Mouse (Mus musculus): ENCODE measurements around the gene Tedc1. TPM values are rescaled to one million over a fixed set of nuclear protein-coding genes. Genes with fewer than 3 reads are reported as not detected.

Gene Tedc1
- polyA plus RNA-seq, 1 experiment from 2014 or later = 37.4 TPM

DNA sequence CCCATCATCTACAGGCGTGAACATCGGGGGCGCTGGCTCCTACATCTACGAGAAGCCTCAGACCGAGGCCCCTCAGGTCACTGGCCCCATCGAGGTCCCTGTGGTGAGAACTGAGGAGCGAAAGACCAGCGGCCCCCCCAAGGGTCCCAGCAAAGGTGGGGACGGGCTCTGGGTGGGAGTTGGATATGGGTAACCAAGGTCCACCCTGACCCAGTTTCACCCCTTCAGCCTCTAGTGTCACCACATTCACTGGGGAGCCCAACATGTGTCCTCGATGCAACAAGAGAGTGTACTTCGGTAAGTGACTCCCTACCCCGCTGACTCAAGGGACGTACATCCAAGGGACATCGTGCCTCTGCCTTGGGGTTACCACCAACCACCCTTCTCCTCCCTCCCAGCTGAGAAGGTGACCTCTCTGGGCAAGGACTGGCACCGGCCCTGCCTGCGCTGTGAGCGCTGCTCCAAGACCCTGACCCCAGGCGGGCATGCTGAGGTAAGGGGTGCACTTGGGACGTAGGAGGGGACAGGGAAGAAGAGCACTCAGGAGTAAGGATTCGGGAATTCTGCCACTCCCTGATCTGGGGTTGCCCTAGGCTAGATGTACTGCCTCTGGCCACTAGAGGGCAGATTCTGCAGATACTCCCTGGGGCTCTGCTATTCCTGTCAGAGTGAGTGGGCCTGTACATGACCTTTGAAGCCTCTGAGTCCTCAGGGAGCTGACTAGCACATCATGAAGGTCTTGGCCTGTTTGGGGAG is 12.0 kb upstream of the Tedc1 start:
- WGBS = 77% methylated on average over 20 of the region's 20 CpGs
- Histone ChIP-seq H3K9me3 (ENCODE audit: control insufficient read depth, low read length) (no peaks in the 10 kb centered on the region), H3K4me1 (ENCODE audit: control insufficient read depth, insufficient read depth, low read length) (peaks cover 26% of the 10 kb centered on the region), H3K4me3 (ENCODE audit: low read length) (no peak overlapping the region), H3K9ac (ENCODE audit: low read depth, low read length) (no peak overlapping the region), H3K4me2 (replicated peaks; ENCODE audit: low read depth, low read length) (no peak overlapping the region), H3K27me3 (ENCODE audit: control insufficient read depth, insufficient read depth, low read length) (0 out of 2 replicates have a peak, but pooled peaks cover 7% of the 10 kb centered on the region), H3K36me3 (ENCODE audit: control insufficient read depth, insufficient read depth, low read length) (no peaks in the 10 kb centered on the region; the same call in 1 of the 2 replicates), H3K27ac (ENCODE audit: low read depth, low read length) (no peak overlapping the region)
- no peak for ATAC-seq (ENCODE audit: low FRiP score, low TSS enrichment)

- H3K4me1 ChIP-seq (ENCODE audit: control insufficient read depth, insufficient read depth, low read length) = peaks cover 21% of the 10 kb centered on the region
- 90% methylated on average over 16 of the region's 16 CpGs for WGBS
- ATAC-seq (ENCODE audit: low FRiP score, low TSS enrichment) = no peak
Measured at GRCm38 (mm10) chr12:113144886-113145285, 11.3 kb upstream of the Tedc1 start.

DNA sequence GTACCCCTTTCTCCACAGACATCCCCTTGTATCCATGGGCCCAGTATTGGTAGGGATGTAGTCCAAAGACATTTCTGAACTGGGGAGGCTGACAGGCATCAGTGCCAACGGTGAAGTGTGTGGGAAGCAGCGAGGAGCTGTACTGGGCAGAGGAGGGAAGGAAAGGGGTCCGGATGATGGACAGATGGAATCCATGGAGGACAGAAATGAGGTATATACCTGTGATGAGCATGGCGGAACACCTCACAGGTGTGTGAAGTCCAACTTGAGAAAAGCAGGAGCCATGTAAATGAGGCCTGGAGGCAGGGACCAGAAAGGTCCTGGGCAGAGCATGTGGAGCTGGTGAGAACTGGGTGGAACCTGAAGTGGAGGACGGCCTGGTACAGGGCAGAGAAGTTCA is 10.6 kb upstream of the Tedc1 start:
- Histone ChIP-seq H3K27ac (ENCODE audit: low read depth, low read length) (no peak overlapping the region), H3K9ac (ENCODE audit: low read depth, low read length) (no peak overlapping the region), H3K4me3 (ENCODE audit: low read length) (no peak overlapping the region), H3K36me3 (ENCODE audit: control insufficient read depth, insufficient read depth, low read length) (no peaks in the 10 kb centered on the region; the same call in 1 of the 2 replicates), H3K4me2 (replicated peaks; ENCODE audit: low read depth, low read length) (no peak overlapping the region), H3K4me1 (ENCODE audit: control insufficient read depth, insufficient read depth, low read length) (peaks cover 20% of the 10 kb centered on the region), H3K9me3 (ENCODE audit: control insufficient read depth, low read length) (no peaks in the 10 kb centered on the region), H3K27me3 (ENCODE audit: control insufficient read depth, insufficient read depth, low read length) (0 out of 2 replicates have a peak, but pooled peaks cover 5% of the 10 kb centered on the region)
- WGBS = 87% methylated on average over 5 of the region's 5 CpGs
- no peak for ATAC-seq (ENCODE audit: low FRiP score, low TSS enrichment)

More at GRCm38 (mm10) chr12:113144886-113145285, 11.3 kb upstream of the Tedc1 start:
- Histone ChIP-seq H3K4me3 (ENCODE audit: low read length) (no peak overlapping the region), H3K4me2 (replicated peaks; ENCODE audit: low read depth, low read length) (no peak overlapping the region), H3K9ac (ENCODE audit: low read depth, low read length) (no peak overlapping the region), H3K27ac (ENCODE audit: low read depth, low read length) (no peak overlapping the region), H3K9me3 (ENCODE audit: control insufficient read depth, low read length) (no peaks in the 10 kb centered on the region), H3K27me3 (ENCODE audit: control insufficient read depth, insufficient read depth, low read length) (0 out of 2 replicates have a peak, but pooled peaks cover 7% of the 10 kb centered on the region), H3K36me3 (ENCODE audit: control insufficient read depth, insufficient read depth, low read length) (no peaks in the 10 kb centered on the region; the same call in 1 of the 2 replicates)

- H3K27me3 ChIP-seq (ENCODE audit: control insufficient read depth, insufficient read depth, low read length) = no peaks in the 10 kb centered on the region
Measured at GRCm38 (mm10) chr12:113146112-113147057, 9.8 kb upstream of the Tedc1 start, which contains the start of gene Crip1. Gene Crip1, plus strand, starts transcription at chr12:113146316.

DNA sequence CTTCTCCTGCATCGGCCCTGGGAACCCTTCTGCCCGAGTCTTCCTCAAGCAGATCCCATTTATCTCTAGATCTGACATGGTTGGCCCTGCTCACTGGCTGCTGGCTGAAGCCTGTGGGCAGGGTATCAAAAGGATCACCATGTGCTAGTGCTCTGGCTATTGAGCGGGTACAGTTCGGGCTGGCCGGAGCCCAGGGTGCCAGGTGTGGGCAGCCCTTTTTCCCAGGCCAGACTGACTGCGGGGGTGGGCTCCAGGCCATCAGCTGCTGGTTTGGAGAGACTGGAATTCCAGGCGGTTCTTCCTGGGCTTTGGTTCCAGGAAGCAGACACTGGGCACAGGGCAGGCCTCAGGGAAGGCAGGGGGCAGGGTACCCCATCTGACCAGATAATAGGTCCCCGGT is 8.7 kb upstream of the Tedc1 start:
- H3K27ac ChIP-seq (ENCODE audit: low read depth, low read length) = no peak overlapping the region
- 81% methylated on average over 8 of the region's 8 CpGs for WGBS
- no peaks in the 10 kb centered on the region for H3K9me3 ChIP-seq (ENCODE audit: control insufficient read depth, low read length)
- H3K27me3 ChIP-seq (ENCODE audit: control insufficient read depth, insufficient read depth, low read length) = no peaks in the 10 kb centered on the region
- ATAC-seq (ENCODE audit: low FRiP score, low TSS enrichment) = no peak
- H3K4me2 ChIP-seq (replicated peaks; ENCODE audit: low read depth, low read length) = no peak overlapping the region
- no peak overlapping the region for H3K9ac ChIP-seq (ENCODE audit: low read depth, low read length)
- H3K4me1 ChIP-seq (ENCODE audit: control insufficient read depth, insufficient read depth, low read length) = peaks cover 13% of the 10 kb centered on the region
- H3K4me3 ChIP-seq (ENCODE audit: low read length) = no peak overlapping the region
- H3K36me3 ChIP-seq (ENCODE audit: control insufficient read depth, insufficient read depth, low read length) = no peaks in the 10 kb centered on the region; the same call in 1 of the 2 replicates

More at GRCm38 (mm10) chr12:113146112-113147057, 9.8 kb upstream of the Tedc1 start, which contains the start of gene Crip1:
- no peak within 1 kb of the TSS; the same call in 1 of the 2 replicates for H3K9ac ChIP-seq (ENCODE audit: low read depth, low read length)
- no peaks in the 10 kb centered on the region; the same call in 1 of the 2 replicates for H3K36me3 ChIP-seq (ENCODE audit: control insufficient read depth, insufficient read depth, low read length)
- H3K9me3 ChIP-seq (ENCODE audit: control insufficient read depth, low read length) = no peaks in the 10 kb centered on the region
- peak within 1 kb of the TSS; percentile 41 for H3K4me2 ChIP-seq (replicated peaks; ENCODE audit: low read depth, low read length)
- no peak within 1 kb of the TSS for H3K27ac ChIP-seq (ENCODE audit: low read depth, low read length)
- peaks cover 12% of the 10 kb centered on the region for H3K4me1 ChIP-seq (ENCODE audit: control insufficient read depth, insufficient read depth, low read length)
- peak within 1 kb of the TSS; percentile 16 for H3K4me3 ChIP-seq (ENCODE audit: low read length)
- ATAC-seq (ENCODE audit: low FRiP score, low TSS enrichment) = peak; percentile 25
- 8% methylated on average over 45 of the region's 45 CpGs for WGBS

DNA sequence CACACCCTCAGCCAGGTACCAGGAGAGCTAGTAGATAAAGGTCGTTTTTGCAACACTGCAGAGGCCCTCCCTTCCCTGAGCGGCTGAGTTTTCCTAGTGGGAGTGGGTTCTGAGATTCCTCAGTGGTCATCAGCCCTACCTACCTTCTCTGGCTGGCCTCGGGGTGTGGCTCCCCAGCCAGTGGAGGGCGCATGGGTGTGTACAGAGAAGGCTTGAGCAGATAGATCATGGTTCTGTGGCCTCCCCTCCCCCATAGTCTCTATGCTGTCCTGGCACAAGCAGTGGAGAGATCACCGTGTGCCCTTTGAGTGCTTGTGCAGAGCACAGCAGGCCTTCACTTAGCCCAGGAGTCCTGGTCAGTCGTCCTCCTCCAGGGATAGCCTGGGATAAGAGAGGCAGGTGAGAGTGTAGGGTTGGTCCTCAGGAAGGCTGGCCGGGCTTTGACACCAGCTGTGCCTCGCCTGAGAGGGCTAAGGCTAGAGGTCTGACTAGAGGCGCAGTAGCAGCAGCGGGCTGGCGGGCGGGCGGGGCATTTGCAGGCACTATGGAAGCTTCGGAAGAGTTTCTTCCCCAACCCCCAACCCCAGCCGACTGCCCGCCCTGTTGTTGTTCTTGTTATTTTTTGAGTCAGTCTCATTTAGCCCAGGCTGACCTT is 7.7 kb upstream of the Tedc1 start:
- H3K27ac ChIP-seq (ENCODE audit: low read depth, low read length) = no peak overlapping the region
- no peaks in the 10 kb centered on the region for H3K9me3 ChIP-seq (ENCODE audit: control insufficient read depth, low read length)
- no peaks in the 10 kb centered on the region; the same call in 1 of the 2 replicates for H3K36me3 ChIP-seq (ENCODE audit: control insufficient read depth, insufficient read depth, low read length)
- 41% methylated on average over 16 of the region's 16 CpGs for WGBS
- ATAC-seq (ENCODE audit: low FRiP score, low TSS enrichment) = no peak
- H3K4me1 ChIP-seq (ENCODE audit: control insufficient read depth, insufficient read depth, low read length) = peaks cover 7% of the 10 kb centered on the region; the same call in 1 of the 2 replicates
- H3K4me3 ChIP-seq (ENCODE audit: low read length) = no peak overlapping the region
- no peaks in the 10 kb centered on the region for H3K27me3 ChIP-seq (ENCODE audit: control insufficient read depth, insufficient read depth, low read length)
- H3K9ac ChIP-seq (ENCODE audit: low read depth, low read length) = no peak overlapping the region
- H3K4me2 ChIP-seq (replicated peaks; ENCODE audit: low read depth, low read length) = no peak overlapping the region

DNA sequence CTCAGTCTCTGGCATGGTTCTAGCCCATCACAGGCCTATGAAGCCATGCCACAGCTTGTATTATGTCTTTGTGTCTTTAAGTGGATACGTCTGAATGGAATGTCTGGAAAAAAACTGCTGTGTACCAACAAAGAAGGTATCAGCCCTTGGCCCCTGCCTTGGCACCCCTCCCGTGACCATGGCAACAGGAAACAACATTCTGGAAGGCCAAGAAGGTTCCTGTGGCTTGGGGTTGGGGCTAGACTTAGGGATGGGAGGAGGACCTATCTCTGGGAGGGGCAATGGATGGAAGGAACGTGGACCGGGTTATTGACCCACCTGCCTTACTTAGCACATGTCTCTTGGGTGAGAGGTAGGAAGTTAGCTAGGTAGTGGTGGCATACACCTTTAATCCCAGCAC is 6.9 kb upstream of the Tedc1 start:
- Histone ChIP-seq H3K27me3 (ENCODE audit: control insufficient read depth, insufficient read depth, low read length) (no peaks in the 10 kb centered on the region), H3K9me3 (ENCODE audit: control insufficient read depth, low read length) (no peaks in the 10 kb centered on the region), H3K9ac (ENCODE audit: low read depth, low read length) (no peak overlapping the region), H3K4me1 (ENCODE audit: control insufficient read depth, insufficient read depth, low read length) (peaks cover 7% of the 10 kb centered on the region; the same call in 1 of the 2 replicates), H3K36me3 (ENCODE audit: control insufficient read depth, insufficient read depth, low read length) (no peaks in the 10 kb centered on the region), H3K27ac (ENCODE audit: low read depth, low read length) (no peak overlapping the region), H3K4me2 (replicated peaks; ENCODE audit: low read depth, low read length) (no peak overlapping the region), H3K4me3 (ENCODE audit: low read length) (no peak overlapping the region)
- no peak for ATAC-seq (ENCODE audit: low FRiP score, low TSS enrichment)
- 74% methylated on average over 4 of the region's 4 CpGs for WGBS

DNA sequence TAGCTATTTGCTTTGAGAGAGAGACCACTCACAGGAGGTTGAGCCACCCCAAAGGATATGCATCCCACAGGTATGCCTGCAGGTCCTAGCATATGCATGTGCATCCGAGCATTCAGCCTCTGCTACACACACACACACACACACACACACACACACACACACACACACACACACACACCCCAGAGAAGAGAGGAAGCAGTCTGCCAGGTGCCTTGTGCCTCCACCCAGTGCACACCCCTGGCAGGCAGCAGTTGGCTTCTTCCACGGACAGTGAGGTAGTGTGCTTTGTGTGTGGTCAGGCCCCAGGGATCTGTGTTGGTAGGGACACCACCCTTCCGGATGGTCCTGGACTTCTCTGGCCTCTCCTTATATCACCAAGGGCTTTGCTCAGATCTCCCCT is 6.3 kb upstream of the Tedc1 start:
- ATAC-seq (ENCODE audit: low FRiP score, low TSS enrichment) = no peak
- H3K27me3 ChIP-seq (ENCODE audit: control insufficient read depth, insufficient read depth, low read length) = no peaks in the 10 kb centered on the region
- H3K9ac ChIP-seq (ENCODE audit: low read depth, low read length) = no peak overlapping the region
- peaks cover 11% of the 10 kb centered on the region; the same call in 1 of the 2 replicates for H3K4me1 ChIP-seq (ENCODE audit: control insufficient read depth, insufficient read depth, low read length)
- H3K4me3 ChIP-seq (ENCODE audit: low read length) = no peak overlapping the region
- WGBS = 71% methylated on average over 3 of the region's 3 CpGs
- H3K9me3 ChIP-seq (ENCODE audit: control insufficient read depth, low read length) = no peaks in the 10 kb centered on the region
- no peak overlapping the region for H3K27ac ChIP-seq (ENCODE audit: low read depth, low read length)
- H3K36me3 ChIP-seq (ENCODE audit: control insufficient read depth, insufficient read depth, low read length) = no peaks in the 10 kb centered on the region
- H3K4me2 ChIP-seq (replicated peaks; ENCODE audit: low read depth, low read length) = no peak overlapping the region
